Mouse (Mus musculus): ENCODE results near the gene Bbip1.

Bbip1 gene

GRCm38 (mm10) chr19:53891569-53891968, 52.9 kb downstream of the Bbip1 start:
- no peak for DNase-seq (ENCODE audit: low read depth, low spot score)

- peak; percentile 30 for DNase-seq (ENCODE audit: low read depth, low spot score)
These were observed 53.6 kb downstream of the Bbip1 start for GRCm38 (mm10) chr19:53890781-53891251.

GRCm38 (mm10) chr19:53890274-53890673, 54.2 kb downstream of the Bbip1 start:
- DNase-seq (ENCODE audit: low read depth, low spot score) = no peak

GRCm38 (mm10) chr19:53889555-53889954, 54.9 kb downstream of the Bbip1 start:
- DNase-seq (ENCODE audit: low read depth, low spot score) = no peak

GRCm38 (mm10) chr19:53888331-53888730, 56.1 kb downstream of the Bbip1 start:
- no peak for DNase-seq (ENCODE audit: low read depth, low spot score)

- DNase-seq (ENCODE audit: low read depth, low spot score) = no peak
These were observed 56.6 kb downstream of the Bbip1 start for GRCm38 (mm10) chr19:53887822-53888221.

- no peak for DNase-seq (ENCODE audit: low read depth, low spot score)
These were observed 57.7 kb downstream of the Bbip1 start for GRCm38 (mm10) chr19:53886576-53887370.

GRCm38 (mm10) chr19:53885450-53885849, 59.0 kb downstream of the Bbip1 start:
- no peak for DNase-seq (ENCODE audit: low read depth, low spot score)

GRCm38 (mm10) chr19:53881786-53882185, 62.6 kb downstream of the Bbip1 start:
- no peak for DNase-seq (ENCODE audit: low read depth, low spot score)

GRCm38 (mm10) chr19:53880460-53880859, 64.0 kb downstream of the Bbip1 start:
- DNase-seq (ENCODE audit: low read depth, low spot score) = peak; percentile 27

All from R1 (cell line).